In the genomic region with DNA sequence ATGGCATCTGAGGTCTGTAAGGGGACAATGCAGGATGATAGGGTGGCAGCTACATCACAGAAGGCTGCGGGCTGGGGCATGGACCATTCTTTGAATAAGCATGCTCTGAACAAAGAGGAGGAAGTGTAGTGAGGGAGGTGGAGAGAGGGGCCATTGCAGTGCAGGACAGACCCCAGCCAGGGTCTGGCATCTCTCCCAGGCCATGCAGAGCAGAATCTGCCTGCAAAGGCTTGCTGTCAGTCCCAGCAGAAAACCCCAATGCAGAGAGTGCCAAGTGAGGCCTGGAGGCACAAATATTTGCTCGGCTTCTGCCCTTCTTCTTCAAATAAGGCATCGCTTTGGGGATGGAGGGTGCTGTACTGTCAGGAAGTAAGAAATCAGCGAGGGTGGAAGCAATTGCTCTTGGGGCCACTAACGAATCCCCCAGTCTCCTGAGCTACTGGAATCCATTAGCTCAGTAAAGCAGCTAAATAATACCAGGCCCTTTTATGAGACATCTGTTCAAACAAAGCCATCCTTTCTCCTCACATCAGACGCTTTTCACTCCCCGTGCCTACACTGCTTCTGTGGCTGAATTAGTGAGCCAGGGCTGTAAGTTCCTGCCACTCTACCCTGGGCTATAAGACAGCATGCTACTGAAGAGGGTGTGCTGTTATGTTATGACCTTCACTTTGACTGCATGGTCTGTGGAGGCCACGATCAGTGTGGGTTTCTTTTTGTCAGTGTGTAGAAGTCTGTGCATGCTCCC, we compare ENCODE assay signal across 21 mouse cellular contexts. TPM values are rescaled to one million over a fixed set of nuclear protein-coding genes. Genes with fewer than 3 reads are reported as not detected.
DNase-seq lines count a peak whose midpoint lies in the region; ATAC-seq and TF ChIP-seq lines count a peak whose summit lies in the region.
"Had no signal": no experiment of that assay in that cellular context is flagged by ENCODE, and none has a peak within 500 bp of the region (broad histone marks: within the 10 kb centered on the region; RNA-seq: fewer than 3 reads in every experiment).

No protein-coding gene starts in this region.

- no peaks in the 10 kb centered on the region for H3K36me3 ChIP-seq in forebrain, embryonic 11.5 days (ENCODE audit: control insufficient read depth, insufficient read depth, low read length)
- H3K36me3 ChIP-seq in forebrain, embryonic 15.5 days = no peaks in the 10 kb centered on the region
- H3K36me3 ChIP-seq in hindbrain, embryonic 16.5 days (ENCODE audit: control insufficient read depth, insufficient read depth, low read length) = no peaks in the 10 kb centered on the region
- no peaks in the 10 kb centered on the region for H3K36me3 ChIP-seq in midbrain, postnatal 0 days (ENCODE audit: insufficient read depth, low read length)

- no peak overlapping the region for H3K4me3 ChIP-seq in forebrain, embryonic 11.5 days (ENCODE audit: low read depth, low read length)
- H3K4me3 ChIP-seq in forebrain, embryonic 15.5 days = no peak overlapping the region
- no peak overlapping the region for H3K4me3 ChIP-seq in hindbrain, embryonic 16.5 days (ENCODE audit: low read length)
- H3K4me3 ChIP-seq in midbrain, postnatal 0 days (ENCODE audit: low read depth, low read length) = no peak overlapping the region

- peaks cover 4% of the 10 kb centered on the region for H3K4me1 ChIP-seq in forebrain, embryonic 11.5 days (replicated peaks; ENCODE audit: control insufficient read depth, insufficient read depth, low read length)
- peaks cover 39% of the 10 kb centered on the region for H3K4me1 ChIP-seq in forebrain, embryonic 15.5 days
- H3K4me1 ChIP-seq in hindbrain, embryonic 16.5 days (ENCODE audit: control insufficient read depth, insufficient read depth, low read depth, low read length) = peaks cover 6% of the 10 kb centered on the region
- H3K4me1 ChIP-seq in midbrain, postnatal 0 days (ENCODE audit: insufficient read depth, low read length) = peaks cover 6% of the 10 kb centered on the region; the same call in 1 of the 2 replicates

- no peak overlapping the region for H3K4me2 ChIP-seq in forebrain, embryonic 11.5 days (ENCODE audit: low read depth, low read length, severe bottlenecking)
- H3K4me2 ChIP-seq in forebrain, embryonic 15.5 days (replicated peaks) = no peak overlapping the region
- H3K4me2 ChIP-seq in hindbrain, embryonic 16.5 days (ENCODE audit: low read length) = no peak overlapping the region
- H3K4me2 ChIP-seq in midbrain, postnatal 0 days (ENCODE audit: low read depth, low read length, poor library complexity, severe bottlenecking) = no peak overlapping the region

- H3K9ac ChIP-seq in forebrain, embryonic 11.5 days (ENCODE audit: low read length) = no peak overlapping the region
- H3K9ac ChIP-seq in forebrain, embryonic 15.5 days (replicated peaks) = 0 out of 2 replicates have a peak overlapping the region, but pooled peaks have one; percentile 5
- H3K9ac ChIP-seq in hindbrain, embryonic 16.5 days (ENCODE audit: low read depth, low read length) = peak overlapping the region; percentile 5; the same call in 1 of the 2 replicates
- no peak overlapping the region for H3K9ac ChIP-seq in midbrain, postnatal 0 days (replicated peaks; ENCODE audit: low read length, poor library complexity, severe bottlenecking)

- H3K27ac ChIP-seq in forebrain, embryonic 11.5 days (ENCODE audit: low read depth, low read length) = no peak overlapping the region
- H3K27ac ChIP-seq in forebrain, embryonic 15.5 days (replicated peaks) = peak overlapping the region; percentile 92
- peak overlapping the region; percentile 36 for H3K27ac ChIP-seq in hindbrain, embryonic 16.5 days (ENCODE audit: low read depth, low read length)
- 0 out of 2 replicates have a peak overlapping the region, but pooled peaks have one; percentile 18 for H3K27ac ChIP-seq in midbrain, postnatal 0 days (ENCODE audit: low read depth, low read length)

- H3K9me3 ChIP-seq in forebrain, embryonic 11.5 days (ENCODE audit: control insufficient read depth, low read length) = no peaks in the 10 kb centered on the region
- H3K9me3 ChIP-seq in forebrain, embryonic 15.5 days = no peaks in the 10 kb centered on the region
- H3K9me3 ChIP-seq in hindbrain, embryonic 16.5 days (ENCODE audit: control insufficient read depth, low read length) = no peaks in the 10 kb centered on the region
- no peaks in the 10 kb centered on the region for H3K9me3 ChIP-seq in midbrain, postnatal 0 days (ENCODE audit: low read length)

- no peaks in the 10 kb centered on the region for H3K27me3 ChIP-seq in forebrain, embryonic 11.5 days (ENCODE audit: control insufficient read depth, insufficient read depth, low read length)
- no peaks in the 10 kb centered on the region for H3K27me3 ChIP-seq in forebrain, embryonic 15.5 days
- no peaks in the 10 kb centered on the region; the same call in none of the 2 replicates for H3K27me3 ChIP-seq in hindbrain, embryonic 16.5 days (replicated peaks; ENCODE audit: control insufficient read depth, insufficient read depth, low read length)
- no peaks in the 10 kb centered on the region; the same call in 1 of the 2 replicates for H3K27me3 ChIP-seq in midbrain, postnatal 0 days (ENCODE audit: insufficient read depth, low read length)

- DNase-seq in forebrain, embryonic 11.5 days (ENCODE audit: low spot score) = no peak
- peak; percentile 33 for DNase-seq in midbrain, postnatal 0 days (ENCODE audit: low spot score)
- DNase-seq in layer of hippocampus, postnatal 25 days (ENCODE audit: extremely low spot score in 1 of 2, low spot score in 1 of 2) = no peak
- no peak for DNase-seq in ovary, postnatal 14 days (ENCODE audit: low spot score)
- no peak for DNase-seq in thymus, postnatal 0 days (ENCODE audit: low spot score)
- DNase-seq: adrenal gland, postnatal 10 days; cerebellum, adult 9-10 months; kidney, postnatal 10 days; layer of hippocampus, adult 9-11 months; lung, adult 2 months; thymus, adult 2 months had no signal

- peak; percentile 64 for ATAC-seq in forebrain, embryonic 11.5 days (replicated peaks; ENCODE audit: low FRiP score)
- peak; percentile 85 for ATAC-seq in forebrain, embryonic 15.5 days (replicated peaks)
- ATAC-seq in hindbrain, embryonic 16.5 days = peak; percentile 77
- no peak for ATAC-seq in midbrain, postnatal 0 days (ENCODE audit: low FRiP score)
- ATAC-seq: CD4-positive, CD25-positive, alpha-beta regulatory T cell, adult 4 months had no signal

- WGBS in forebrain, embryonic 11.5 days = 27% methylated on average over 8 of the region's 8 CpGs
- WGBS in forebrain, embryonic 15.5 days = 6% methylated on average over 8 of the region's 8 CpGs
- 22% methylated on average over 8 of the region's 8 CpGs for WGBS in hindbrain, embryonic 16.5 days
- WGBS in midbrain, postnatal 0 days = 26% methylated on average over 8 of the region's 8 CpGs

- no peak for TF ChIP-seq CTCF in midbrain, postnatal 0 days (IDR thresholded peaks at IDR 0.05)

RNA-seq across cellular contexts. Expression of gene Slc32a1, which starts 21.9 kb away (rescaled TPM):
- 1.9 and 2.5 TPM in 2 replicates for polyA plus RNA-seq in forebrain, embryonic 11.5 days (2014; fragmentation: Nextera tagmentation; extraction: Ambion mirVana)
- 7.1 and 7.4 TPM in 2 replicates for polyA plus RNA-seq in forebrain, embryonic 15.5 days (2015; fragmentation: Nextera tagmentation; extraction: Ambion mirVana)
- 10.4 and 15.0 TPM in 2 replicates for polyA plus RNA-seq in hindbrain, embryonic 16.5 days (2015; fragmentation: Nextera tagmentation; extraction: Ambion mirVana)
- total RNA-seq in midbrain, postnatal 0 days (2014; rRNA removed) = 53.9 and 63.6 TPM in 2 replicates
- 14.3 and 14.4 TPM in 2 replicates for polyA plus RNA-seq in midbrain, postnatal 0 days (2015; fragmentation: Nextera tagmentation; extraction: Ambion mirVana)
- total RNA-seq in layer of hippocampus, postnatal 25 days (2021) = 10 to 100 TPM; 68.3 to 77.6 TPM
- polyA plus RNA-seq in thymus, postnatal 0 days (2015; fragmentation: Nextera tagmentation; extraction: Ambion mirVana) = not detected in 2 replicates
- total RNA-seq: adrenal gland, postnatal 10 days; gastrocnemius, adult 8-10 months; heart, adult 8-10 months; liver, adult 2 months; MEL had no signal
- polyA plus RNA-seq: CD4-positive, CD25-positive, alpha-beta regulatory T cell, adult 4 months; heart, postnatal 0 days; intestine, embryonic 14.5 days; liver, adult 2 months; lung, adult 2 months; small intestine, adult 2 months had no signal

RNA-seq across cellular contexts. Expression of gene Actr5, which starts 36.0 kb away (rescaled TPM):
- polyA plus RNA-seq in forebrain, embryonic 11.5 days (2014; fragmentation: Nextera tagmentation; extraction: Ambion mirVana) = 20.6 and 20.7 TPM in 2 replicates
- polyA plus RNA-seq in forebrain, embryonic 15.5 days (2015; fragmentation: Nextera tagmentation; extraction: Ambion mirVana) = 13.4 and 14.7 TPM in 2 replicates
- 6.2 and 12.0 TPM in 2 replicates for polyA plus RNA-seq in hindbrain, embryonic 16.5 days (2015; fragmentation: Nextera tagmentation; extraction: Ambion mirVana)
- total RNA-seq in midbrain, postnatal 0 days (2014; rRNA removed) = 18.5 and 25.4 TPM in 2 replicates
- polyA plus RNA-seq in midbrain, postnatal 0 days (2015; fragmentation: Nextera tagmentation; extraction: Ambion mirVana) = 8.8 and 10.6 TPM in 2 replicates
- total RNA-seq in layer of hippocampus, postnatal 25 days (2021) = 10 to 100 TPM; 10.0 to 10.2 TPM
- 16.1 and 18.4 TPM in 2 replicates for polyA plus RNA-seq in thymus, postnatal 0 days (2015; fragmentation: Nextera tagmentation; extraction: Ambion mirVana)

Comparison
In these comparisons a context has a peak if more than half of its experiments do, and no peak if none do; other contexts are left out.
1. H3K9ac ChIP-seq: peak in forebrain, embryonic 15.5 days (single experiment) and hindbrain, embryonic 16.5 days (single experiment); none in forebrain, embryonic 11.5 days (single experiment) and midbrain, postnatal 0 days (single experiment).